Mouse (Mus musculus) forebrain, embryonic 11.5 days (tissue): ENCODE measurements around the gene Csnk2b. TPM values are rescaled to one million over a fixed set of nuclear protein-coding genes. Genes with fewer than 3 reads are reported as not detected.
"Not testable (repeated sequence)": the region's sequence is repeated elsewhere in the genome, so short reads cannot be mapped to it uniquely, and the experiment has no call there.

Experiments used
- ATAC-seq: fragments of 200-750 bp; cut with Nextera tagmentation; replicated peaks from 2 replicates; pipeline ENCODE4 v1.8.0; 2017; ENCODE audit warnings: moderate TSS enrichment; ENCODE audit not compliant: low FRiP score
- DNase-seq: peaks from one replicate; pipeline ENCODE4 v3.0.0-alpha.2; 2017; ENCODE audit warnings: low spot score
- H3K27ac ChIP-seq: fragments of 300-500 bp; sonication (generic); 2 replicates; pipeline ENCODE4 v1.5.1; 2014; ENCODE audit warnings: low read depth, low read length
- H3K27me3 ChIP-seq: fragments of 300-500 bp; sonication (generic); 2 replicates; pipeline ENCODE4 v1.6.1; 2014; ENCODE audit warnings: mild to moderate bottlenecking, low read length, mixed read lengths; ENCODE audit not compliant: control insufficient read depth, insufficient read depth
- H3K36me3 ChIP-seq: fragments of 300-500 bp; sonication (generic); 2 replicates; pipeline ENCODE4 v1.6.1; 2014; ENCODE audit warnings: mild to moderate bottlenecking, low read length, moderate library complexity, mixed read lengths; ENCODE audit not compliant: control insufficient read depth, insufficient read depth
- H3K4me1 ChIP-seq: fragments of 300-500 bp; sonication (generic); replicated peaks from 2 replicates; pipeline ENCODE4 v1.6.1; 2014; ENCODE audit warnings: low read length, mixed read lengths; ENCODE audit not compliant: control insufficient read depth, insufficient read depth
- H3K4me2 ChIP-seq: fragments of 300-500 bp; sonication (generic); 2 replicates; pipeline ENCODE4 v1.6.1; 2014; ENCODE audit warnings: low read depth, mild to moderate bottlenecking, low read length, moderate library complexity, mixed read lengths; ENCODE audit not compliant: severe bottlenecking
- H3K4me3 ChIP-seq: fragments of 300-500 bp; sonication (generic); 2 replicates; pipeline ENCODE4 v1.5.1; 2014; ENCODE audit warnings: low read depth, low read length
- H3K9ac ChIP-seq: fragments of 300-500 bp; sonication (generic); 2 replicates; pipeline ENCODE4 v1.6.1; 2014; ENCODE audit warnings: low read length
- H3K9me3 ChIP-seq: fragments of 300-500 bp; sonication (generic); 2 replicates; pipeline ENCODE4 v1.6.1; 2016; ENCODE audit warnings: low read length, mixed read lengths; ENCODE audit not compliant: control insufficient read depth
- WGBS: fragments of 180-500 bp; shearing (Covaris S2); extraction: QIAGEN DNeasy Blood & Tissue Kit; methylation state at CpG from one replicate; pipeline ENCODE4 v1.1.7; 2014; 5-methylcytosine and 5-hydroxymethylcytosine counted together
- polyA plus RNA-seq: library from polyadenylated mRNA; unstranded; fragments of >200 nt; fragmentation: Nextera tagmentation; extraction: Ambion mirVana; gene quantifications from 2 replicates; pipeline ENCODE4 v1.2.1, GENCODE M21; 2014

Csnk2b gene
- polyA plus RNA-seq, 1 experiment from 2014 or later, result 296 TPM

DNA sequence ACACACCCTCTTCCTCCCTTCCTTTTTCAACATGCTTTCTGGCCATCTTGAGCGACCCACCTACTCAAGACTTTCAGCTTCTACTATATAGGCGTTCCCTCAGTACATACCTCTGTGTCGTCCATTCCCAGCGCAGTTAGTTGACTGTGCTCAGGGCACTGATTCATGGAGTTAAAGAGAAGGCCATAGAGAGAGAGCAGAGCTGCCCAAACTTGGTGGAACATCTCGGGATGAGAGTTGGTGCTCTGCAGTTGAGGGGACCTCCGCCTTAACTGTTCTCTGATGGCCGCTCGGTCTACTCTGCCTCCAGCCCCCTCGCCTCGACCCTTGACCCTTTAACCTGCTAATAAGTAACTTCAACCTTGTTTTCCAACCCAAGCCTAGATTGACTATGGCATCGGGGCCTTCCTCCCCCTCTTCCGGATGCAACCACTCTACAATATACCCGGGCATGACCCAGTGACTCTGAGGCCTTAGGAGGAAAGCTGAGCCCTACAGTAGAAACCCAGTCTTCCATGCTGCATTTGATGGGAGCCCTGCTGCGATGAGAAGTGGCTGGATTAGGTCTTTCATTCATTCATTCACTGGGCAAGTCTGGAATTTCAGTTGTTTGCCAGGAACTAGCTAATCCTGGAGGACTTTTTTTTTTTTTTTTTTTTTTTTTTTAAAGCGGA lies 9.8 kb upstream of the Csnk2b start, which contains the start of gene Apom:
TSS of gene Apom (minus strand) at position 551 of the 674 bp plus-strand sequence.
- H3K4me1 ChIP-seq, result peaks cover 7% of the 10 kb centered on the region
- 83% methylated on average over 15 of the region's 15 CpGs for WGBS
- no peaks in the 10 kb centered on the region for H3K27me3 ChIP-seq
- H3K9me3 ChIP-seq, result no peaks in the 10 kb centered on the region
- no peak within 1 kb of the TSS for H3K9ac ChIP-seq
- no peak within 1 kb of the TSS for H3K4me2 ChIP-seq
- ATAC-seq, result no peak
- no peak for DNase-seq
- H3K36me3 ChIP-seq, result no peaks in the 10 kb centered on the region
- no peak within 1 kb of the TSS for H3K4me3 ChIP-seq
- no peak within 1 kb of the TSS for H3K27ac ChIP-seq

GRCm38 (mm10) chr17:35131038-35131437 lies 9.2 kb upstream of the Csnk2b start:
- Histone ChIP-seq H3K9ac (no peak overlapping the region), H3K36me3 (no peaks in the 10 kb centered on the region), H3K9me3 (no peaks in the 10 kb centered on the region), H3K4me3 (no peak overlapping the region), H3K4me1 (peaks cover 7% of the 10 kb centered on the region; the same call in 1 of the 2 replicates), H3K4me2 (no peak overlapping the region), H3K27ac (no peak overlapping the region), H3K27me3 (no peaks in the 10 kb centered on the region)
- WGBS, result 90% methylated on average over 8 of the region's 8 CpGs
- ATAC-seq (no peak), DNase-seq (no peak)

DNA sequence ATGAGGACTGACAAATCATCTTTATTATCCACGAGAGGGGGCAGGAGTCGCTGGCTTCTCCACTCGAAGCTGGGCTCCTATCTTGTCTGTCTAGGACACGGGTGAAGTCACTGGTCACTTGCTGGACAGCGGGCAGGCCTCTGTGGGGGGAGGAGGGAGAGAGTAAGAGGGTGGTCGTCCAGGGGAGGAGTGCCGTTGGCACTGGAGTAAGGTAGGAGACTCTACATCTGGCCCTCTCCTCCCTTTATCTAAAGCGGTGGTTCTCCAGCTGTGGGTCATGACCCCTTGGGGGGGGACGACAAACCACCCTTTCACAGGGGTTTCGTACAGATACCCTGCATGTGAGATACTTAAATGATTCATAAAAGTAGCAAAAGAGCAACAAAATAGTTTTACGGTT lies 7.1 kb upstream of the Csnk2b start:
- no peak overlapping the region for H3K9ac ChIP-seq
- no peaks in the 10 kb centered on the region for H3K36me3 ChIP-seq
- no peak for ATAC-seq
- H3K9me3 ChIP-seq, result no peaks in the 10 kb centered on the region
- 74% methylated on average over 11 of the region's 11 CpGs for WGBS
- H3K4me1 ChIP-seq, result peaks cover 7% of the 10 kb centered on the region; the same call in 1 of the 2 replicates
- H3K27me3 ChIP-seq, result no peaks in the 10 kb centered on the region
- H3K4me3 ChIP-seq, result no peak overlapping the region
- H3K27ac ChIP-seq, result no peak overlapping the region
- no peak for DNase-seq
- no peak overlapping the region for H3K4me2 ChIP-seq

DNA sequence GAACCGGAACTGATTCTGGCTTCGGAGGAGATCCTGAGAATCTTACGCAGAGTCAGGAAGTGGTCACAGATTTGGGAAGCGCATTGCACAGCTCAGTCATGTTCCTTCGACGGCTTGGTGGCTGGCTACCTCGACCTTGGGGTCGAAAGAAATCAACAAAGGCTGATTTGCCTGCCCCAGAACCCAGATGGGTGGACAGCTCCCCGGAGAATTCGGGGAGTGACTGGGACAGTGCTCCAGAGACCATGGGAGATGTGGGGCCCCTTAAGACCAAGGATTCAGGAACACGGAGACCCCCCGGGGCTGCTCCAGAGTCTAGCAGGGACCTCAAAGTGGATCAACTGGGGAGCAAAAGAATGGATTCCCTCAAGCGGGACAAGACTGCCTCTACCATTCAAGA lies 5.2 kb upstream of the Csnk2b start:
- Histone ChIP-seq H3K27ac (no peak overlapping the region), H3K4me3 (peak overlapping the region; percentile 65), H3K4me2 (peak overlapping the region; percentile 83), H3K27me3 (no peaks in the 10 kb centered on the region), H3K9me3 (no peaks in the 10 kb centered on the region), H3K9ac (peak overlapping the region; percentile 84), H3K4me1 (peaks cover 10% of the 10 kb centered on the region; the same call in 1 of the 2 replicates), H3K36me3 (no peaks in the 10 kb centered on the region)
- ATAC-seq (no peak), DNase-seq (no peak)
- WGBS, result 73% methylated on average over 13 of the region's 13 CpGs

- Histone ChIP-seq H3K9ac (peak within 1 kb of the TSS; percentile 84), H3K4me1 (peaks cover 11% of the 10 kb centered on the region; the same call in 1 of the 2 replicates), H3K4me2 (peak within 1 kb of the TSS; percentile 83), H3K36me3 (no peaks in the 10 kb centered on the region), H3K27me3 (no peaks in the 10 kb centered on the region), H3K27ac (0 out of 2 replicates have a peak within 1 kb of the TSS, but pooled peaks have one; percentile 37), H3K4me3 (peak within 1 kb of the TSS; percentile 65), H3K9me3 (no peaks in the 10 kb centered on the region)
- under 1% methylated on average over 36 of the region's 36 CpGs for WGBS
- peak; percentile 83 for DNase-seq
- peak; percentile 25; the same call in 1 of the 2 replicates for ATAC-seq
These were observed 4.4 kb upstream of the Csnk2b start, which contains the start of gene D17H6S53E for GRCm38 (mm10) chr17:35126206-35126611. Gene D17H6S53E (plus strand): TSS chr17:35126373.

DNA sequence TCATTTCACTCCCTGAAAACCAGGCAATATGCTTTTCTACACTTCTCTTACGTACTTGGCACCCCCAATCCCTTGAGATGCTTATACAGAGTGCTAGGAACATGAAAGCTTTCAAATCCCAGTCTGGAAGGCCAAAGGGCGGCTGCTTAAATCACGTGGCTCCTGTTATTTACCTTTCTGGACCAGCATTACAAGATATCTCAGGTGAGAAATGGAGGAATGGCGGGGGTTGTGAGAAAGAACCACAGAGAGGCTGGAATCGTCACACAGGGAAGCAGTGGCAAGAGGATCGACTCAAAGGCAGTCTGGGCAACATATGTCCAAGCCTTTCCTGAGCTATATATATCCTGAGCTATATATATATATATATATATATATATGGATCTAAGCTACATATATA lies 3.7 kb upstream of the Csnk2b start:
- H3K9me3 ChIP-seq, result no peaks in the 10 kb centered on the region
- 0 out of 2 replicates have a peak overlapping the region, but pooled peaks have one; percentile 37 for H3K27ac ChIP-seq
- H3K36me3 ChIP-seq, result no peaks in the 10 kb centered on the region
- peaks cover 11% of the 10 kb centered on the region; the same call in 1 of the 2 replicates for H3K4me1 ChIP-seq
- peak overlapping the region; percentile 65 for H3K4me3 ChIP-seq
- ATAC-seq (no peak), DNase-seq (no peak)
- peak overlapping the region; percentile 84; the same call in 1 of the 2 replicates for H3K9ac ChIP-seq
- 36% methylated on average over 6 of the region's 6 CpGs for WGBS
- H3K4me2 ChIP-seq, result peak overlapping the region; percentile 83
- no peaks in the 10 kb centered on the region for H3K27me3 ChIP-seq

DNA sequence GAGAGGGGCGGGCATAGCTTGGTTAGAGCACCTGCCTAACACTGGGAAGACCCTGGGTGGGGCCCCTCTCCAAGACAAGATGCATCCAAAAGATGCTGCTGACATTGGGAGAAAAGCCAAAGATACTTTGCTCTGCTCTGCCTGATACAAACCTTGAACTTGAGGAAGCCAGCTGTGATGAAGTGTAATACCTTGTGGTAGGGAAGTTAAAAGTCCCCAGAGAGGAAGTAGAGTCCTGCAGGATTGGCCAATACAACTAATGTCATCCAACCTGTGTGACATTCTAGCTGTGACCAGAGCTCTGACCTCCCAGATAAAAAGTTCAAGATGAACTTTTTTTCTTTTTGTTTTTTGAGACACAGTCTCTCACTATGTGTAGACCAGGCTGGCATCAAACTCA lies 3.2 kb upstream of the Csnk2b start:
- Histone ChIP-seq H3K27me3 (no peaks in the 10 kb centered on the region), H3K36me3 (no peaks in the 10 kb centered on the region), H3K9me3 (no peaks in the 10 kb centered on the region), H3K4me2 (no peak overlapping the region), H3K9ac (no peak overlapping the region), H3K27ac (no peak overlapping the region), H3K4me3 (no peak overlapping the region), H3K4me1 (peaks cover 14% of the 10 kb centered on the region; the same call in 1 of the 2 replicates)
- ATAC-seq (no peak), DNase-seq (no peak)
- 89% methylated on average over 1 of the region's 1 CpGs for WGBS

DNA sequence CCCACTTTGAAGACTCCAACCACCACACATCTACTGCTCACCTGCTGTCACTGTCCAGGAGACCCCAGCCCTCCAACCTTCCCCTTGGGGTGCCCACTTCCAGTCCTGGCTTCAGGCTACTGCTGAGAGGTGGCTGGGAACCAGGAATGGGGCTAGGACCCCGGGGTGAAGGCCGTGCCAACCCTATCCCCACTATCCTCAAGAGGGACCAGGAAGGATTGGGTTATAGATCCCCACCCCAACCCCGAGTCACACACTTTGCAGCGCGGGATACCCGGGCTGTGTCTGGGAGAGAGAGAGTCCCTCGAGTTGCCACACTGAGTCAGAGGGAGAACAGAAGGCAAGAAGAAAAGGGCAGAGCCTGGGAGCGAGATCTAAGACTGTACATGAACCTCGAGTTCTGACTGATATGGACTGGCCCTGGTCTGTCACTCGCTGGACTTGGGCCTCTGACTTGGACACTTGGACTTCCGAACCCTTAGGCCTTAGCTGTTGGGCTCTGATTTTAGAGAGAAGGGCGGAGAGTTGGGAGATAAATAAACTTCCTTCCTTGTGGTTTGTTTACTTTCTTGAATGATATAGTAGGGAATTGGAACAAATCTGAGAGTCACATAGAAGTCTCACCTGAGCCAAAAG lies 2.5 kb upstream of the Csnk2b start:
- not testable (repeated sequence) for H3K4me2 ChIP-seq, H3K36me3 ChIP-seq, H3K9ac ChIP-seq, DNase-seq, H3K27ac ChIP-seq, H3K9me3 ChIP-seq, H3K27me3 ChIP-seq, H3K4me3 ChIP-seq, ATAC-seq
- peaks cover 15% of the 10 kb centered on the region; the same call in 1 of the 2 replicates for H3K4me1 ChIP-seq
- WGBS, result 92% methylated on average over 12 of the region's 12 CpGs
